Comparison of ENCODE assay signal across 19 mouse cellular contexts in genomic region chr12:40027444-40027843, GRCm38 (mm10). TPM values are rescaled to one million over a fixed set of nuclear protein-coding genes. Genes with fewer than 3 reads are reported as not detected.
A peak's percentile ranks its signal among the peaks of the same experiment; 100 is the strongest.
DNase-seq lines count a peak whose midpoint lies in the region; ATAC-seq and TF ChIP-seq lines count a peak whose summit lies in the region.
"Had no signal": no experiment of that assay in that cellular context is flagged by ENCODE, and none has a peak within 500 bp of the region (broad histone marks: within the 10 kb centered on the region; RNA-seq: fewer than 3 reads in every experiment).

No protein-coding gene starts in this region.

- DNase-seq in heart, adult 8-10 months (ENCODE audit: low spot score) = no peak
- DNase-seq in c-Kit-negative CD71-positive TER-119-positive erythroid progenitor cells, embryonic 14.5 days (ENCODE audit: low read depth, low spot score) = peak; percentile 63
- no peak for DNase-seq in liver, postnatal 0 days
- DNase-seq in embryo, embryonic 10 days (ENCODE audit: low spot score) = no peak
- DNase-seq: adrenal gland, postnatal 14 days; cerebellum, postnatal 14 days; gastrocnemius, adult 2 months; spleen, adult 18-20 months; thymus, postnatal 25 days had no signal

- ATAC-seq in heart, embryonic 12.5 days (ENCODE audit: insufficient number of reproducible peaks, low FRiP score) = peak; percentile 66
- 0 out of 4 replicates have a peak, but pooled peaks have one; percentile 19 to 33 for ATAC-seq in hematopoietic stem cell, adult 5-6 weeks (replicated peaks in 1 of 2; ENCODE audit: insufficient read depth in 1 of 2, low FRiP score in 2 of 2, low TSS enrichment in 1 of 2, low read depth in 1 of 2, poor library complexity in 2 of 2, severe bottlenecking in 2 of 2)
- ATAC-seq in liver, postnatal 0 days = peak; percentile 93
- no peak for ATAC-seq in kidney, embryonic 14.5 days (ENCODE audit: low FRiP score, low TSS enrichment)
- no peak for ATAC-seq in intestine, embryonic 15.5 days
- ATAC-seq: intestine, postnatal 0 days; lung, postnatal 0 days had no signal

- peaks cover 6% of the 10 kb centered on the region; the same call in 1 of the 2 replicates for H3K36me3 ChIP-seq in heart, embryonic 12.5 days
- H3K36me3 ChIP-seq in liver, postnatal 0 days (replicated peaks; ENCODE audit: insufficient read depth, low read length) = 0 out of 2 replicates have a peak, but pooled peaks cover 2% of the 10 kb centered on the region
- H3K36me3 ChIP-seq in kidney, embryonic 14.5 days (ENCODE audit: control insufficient read depth, insufficient read depth, low read length) = no peaks in the 10 kb centered on the region
- H3K36me3 ChIP-seq in intestine, embryonic 15.5 days = no peaks in the 10 kb centered on the region

- H3K4me1 ChIP-seq in heart, embryonic 12.5 days (replicated peaks) = 0 out of 2 replicates have a peak, but pooled peaks cover 2% of the 10 kb centered on the region
- H3K4me1 ChIP-seq in liver, postnatal 0 days (ENCODE audit: insufficient read depth) = peaks cover 13% of the 10 kb centered on the region; the same call in 1 of the 2 replicates
- no peaks in the 10 kb centered on the region for H3K4me1 ChIP-seq in kidney, embryonic 14.5 days (ENCODE audit: control insufficient read depth, insufficient read depth, low read length)
- H3K4me1 ChIP-seq in intestine, embryonic 15.5 days (replicated peaks) = no peaks in the 10 kb centered on the region; the same call in 1 of the 2 replicates
- H3K4me1 ChIP-seq: midbrain, embryonic 10.5 days had no signal

- H3K4me2 ChIP-seq in heart, embryonic 12.5 days = no peak overlapping the region
- peak overlapping the region; percentile 44 for H3K4me2 ChIP-seq in liver, postnatal 0 days (ENCODE audit: low read depth, low read length)
- no peak overlapping the region for H3K4me2 ChIP-seq in kidney, embryonic 14.5 days (replicated peaks; ENCODE audit: low read depth, low read length)
- no peak overlapping the region for H3K4me2 ChIP-seq in intestine, embryonic 15.5 days (replicated peaks)
- H3K4me2 ChIP-seq: hindbrain, embryonic 14.5 days had no signal

- no peaks in the 10 kb centered on the region for H3K27me3 ChIP-seq in heart, embryonic 12.5 days (replicated peaks)
- no peaks in the 10 kb centered on the region for H3K27me3 ChIP-seq in liver, postnatal 0 days (ENCODE audit: insufficient read depth, low read length)
- H3K27me3 ChIP-seq in kidney, embryonic 14.5 days (ENCODE audit: control insufficient read depth, insufficient read depth, low read length) = no peaks in the 10 kb centered on the region
- H3K27me3 ChIP-seq in intestine, embryonic 15.5 days (replicated peaks) = no peaks in the 10 kb centered on the region

- no peak overlapping the region for H3K9ac ChIP-seq in heart, embryonic 12.5 days
- H3K9ac ChIP-seq in liver, postnatal 0 days (replicated peaks) = no peak overlapping the region
- H3K9ac ChIP-seq in kidney, embryonic 14.5 days (ENCODE audit: low read depth, low read length) = no peak overlapping the region
- H3K9ac ChIP-seq in intestine, embryonic 15.5 days = no peak overlapping the region
- H3K9ac ChIP-seq: hindbrain, embryonic 14.5 days had no signal

- H3K4me3 ChIP-seq in heart, embryonic 12.5 days = no peak overlapping the region
- no peak overlapping the region for H3K4me3 ChIP-seq in liver, postnatal 0 days (ENCODE audit: low read depth, low read length)
- no peak overlapping the region for H3K4me3 ChIP-seq in kidney, embryonic 14.5 days (ENCODE audit: low read length)
- no peak overlapping the region for H3K4me3 ChIP-seq in intestine, embryonic 15.5 days (replicated peaks)
- H3K4me3 ChIP-seq: gastrocnemius, adult 2 months; left cerebral cortex, adult 2 months; midbrain, embryonic 10.5 days had no signal

- TF ChIP-seq EP300 in liver, postnatal 0 days (IDR thresholded peaks at IDR 0.05; ENCODE audit: low read depth) = peak; percentile 97

- no peak for TF ChIP-seq CTCF in liver, postnatal 0 days (IDR thresholded peaks at IDR 0.05; ENCODE audit: low read depth)

- H3K27ac ChIP-seq in heart, embryonic 12.5 days (ENCODE audit: poor library complexity, severe bottlenecking) = no peak overlapping the region
- peak overlapping the region; percentile 71 for H3K27ac ChIP-seq in liver, postnatal 0 days (ENCODE audit: low read depth)
- H3K27ac ChIP-seq in kidney, embryonic 14.5 days (ENCODE audit: low read depth, low read length) = no peak overlapping the region
- no peak overlapping the region for H3K27ac ChIP-seq in intestine, embryonic 15.5 days
- H3K27ac ChIP-seq: gastrocnemius, adult 2 months; hindbrain, embryonic 14.5 days; kidney, postnatal 0 days; left cerebral cortex, adult 2 months; midbrain, embryonic 10.5 days had no signal

- WGBS in heart, embryonic 12.5 days = 74% methylated on average over 3 of the region's 3 CpGs
- 52% methylated on average over 3 of the region's 3 CpGs for WGBS in liver, postnatal 0 days (ENCODE audit: insufficient replicate concordance)
- WGBS in kidney, embryonic 14.5 days = 89% methylated on average over 3 of the region's 3 CpGs
- 84% methylated on average over 3 of the region's 3 CpGs for WGBS in intestine, embryonic 15.5 days

- no peaks in the 10 kb centered on the region for H3K9me3 ChIP-seq in heart, embryonic 12.5 days (replicated peaks)
- no peaks in the 10 kb centered on the region for H3K9me3 ChIP-seq in liver, postnatal 0 days (ENCODE audit: low read length)
- no peaks in the 10 kb centered on the region for H3K9me3 ChIP-seq in kidney, embryonic 14.5 days (ENCODE audit: control insufficient read depth, low read length)
- no peaks in the 10 kb centered on the region for H3K9me3 ChIP-seq in intestine, embryonic 15.5 days
- H3K9me3 ChIP-seq: midbrain, embryonic 10.5 days had no signal

RNA-seq across cellular contexts. Expression of gene Arl4a, which starts 10.4 kb away (rescaled TPM):
- 31.0 and 31.9 TPM in 2 replicates for polyA plus RNA-seq in heart, embryonic 12.5 days (2016; fragmentation: Nextera tagmentation; extraction: Ambion mirVana)
- total RNA-seq in heart, adult 8-10 months (2022) = 10 to 100 TPM; 17.8 to 23.5 (median 18.6) TPM
- 32.5 and 39.1 TPM in 2 replicates for total RNA-seq in hematopoietic stem cell, adult 5-6 weeks (2017)
- polyA plus RNA-seq in liver, postnatal 0 days (2015; fragmentation: Nextera tagmentation; extraction: Ambion mirVana) = 59.9 and 64.7 TPM in 2 replicates
- polyA plus RNA-seq in kidney, embryonic 14.5 days (2014; fragmentation: Nextera tagmentation; extraction: Ambion mirVana) = 48.1 and 50.2 TPM in 2 replicates
- polyA plus RNA-seq in intestine, embryonic 15.5 days (2015; fragmentation: Nextera tagmentation; extraction: Ambion mirVana) = 67.9 and 74.1 TPM in 2 replicates

Comparison
In these comparisons a context has a peak if more than half of its experiments do, and no peak if none do; other contexts are left out.
1. ATAC-seq: peak in heart, embryonic 12.5 days (single experiment), hematopoietic stem cell, adult 5-6 weeks (2 of 2) and liver, postnatal 0 days (single experiment); none in kidney, embryonic 14.5 days (single experiment) and intestine, embryonic 15.5 days (single experiment).